14 mouse cellular contexts compared by ENCODE assay signal in genomic region chr13:35166831-35167541, GRCm38 (mm10).
DNase-seq lines count a peak whose midpoint lies in the region; TF ChIP-seq lines count a peak whose summit lies in the region.
"Had no signal": no experiment of that assay in that cellular context is flagged by ENCODE, and none has a peak within 500 bp of the region (broad histone marks: within the 10 kb centered on the region; RNA-seq: fewer than 3 reads in every experiment).

No protein-coding gene starts in this region.

- no peaks in the 10 kb centered on the region for H3K36me3 ChIP-seq in myocyte (ENCODE audit: control insufficient read depth, insufficient read depth)
- H3K36me3 ChIP-seq: embryonic facial prominence, embryonic 13.5 days; forebrain, embryonic 15.5 days; G1E; limb, embryonic 13.5 days; neural tube, embryonic 12.5 days had no signal

- H3K4me3 ChIP-seq in myocyte = no peak overlapping the region
- H3K4me3 ChIP-seq: embryonic facial prominence, embryonic 13.5 days; forebrain, embryonic 15.5 days; limb, embryonic 13.5 days; neural tube, embryonic 12.5 days had no signal

- H3K79me2 ChIP-seq in myocyte (ENCODE audit: control insufficient read depth, insufficient read depth) = no peaks in the 10 kb centered on the region

- H3K4me2 ChIP-seq in myocyte (ENCODE audit: low read depth) = peak overlapping the region; percentile 9
- H3K4me2 ChIP-seq: embryonic facial prominence, embryonic 13.5 days; forebrain, embryonic 15.5 days; limb, embryonic 13.5 days; neural tube, embryonic 12.5 days had no signal

- H3ac ChIP-seq in myocyte (ENCODE audit: control insufficient read depth, insufficient read length) = no peak overlapping the region

- H3K27me3 ChIP-seq in myocyte (ENCODE audit: control insufficient read depth, insufficient read depth, insufficient read length) = no peaks in the 10 kb centered on the region
- H3K27me3 ChIP-seq: embryonic facial prominence, embryonic 13.5 days; forebrain, embryonic 15.5 days; limb, embryonic 13.5 days; neural tube, embryonic 12.5 days had no signal

- peak; percentile 56 for DNase-seq in gastrocnemius, adult 18-20 months (ENCODE audit: low spot score)
- DNase-seq in gastrocnemius, postnatal 10 days = no peak
- peak; percentile 22 for DNase-seq in lung, postnatal 10 days
- DNase-seq in lung, postnatal 36 days = no peak
- peak; percentile 31 to 38 for DNase-seq in cerebellum, postnatal 36 days
- DNase-seq in kidney, postnatal 14 days = no peak
- no peak for DNase-seq in embryo, embryonic 10.5 days (ENCODE audit: low spot score)
- DNase-seq: right cerebral cortex, postnatal 14 days had no signal

- TF ChIP-seq POLR2A in myocyte (IDR thresholded peaks at IDR 0.05; ENCODE audit: insufficient read length, low read depth) = no peak

TF ChIP-seq in myocyte, 11 proteins besides CTCF, POLR2A, EP300 and RAD21:
- peak in 1 of 3 experiments; percentile 37 for TF ChIP-seq MYOG (IDR thresholded peaks at IDR 0.05; ENCODE audit: control insufficient read depth in 1 of 3, insufficient read depth in 1 of 3, insufficient read length in 2 of 3, low read depth in 2 of 3)
- no peak for TF ChIP-seq REST (IDR thresholded peaks at IDR 0.05; ENCODE audit: insufficient read depth, insufficient read length)
- TF ChIP-seq MAX (IDR thresholded peaks at IDR 0.05; ENCODE audit: low read depth) = no peak
- TF ChIP-seq TCF12 (IDR thresholded peaks at IDR 0.05; ENCODE audit: insufficient read depth, poor library complexity, severe bottlenecking) = no peak
- peak in 2 of 3 experiments; percentile 51 to 61 for TF ChIP-seq MYOD1 (IDR thresholded peaks at IDR 0.05; ENCODE audit: control insufficient read depth in 1 of 3, insufficient read length in 2 of 3, low read depth in 2 of 3)
- TF ChIP-seq E2F4 (IDR thresholded peaks at IDR 0.05; ENCODE audit: insufficient read depth) = no peak
- no peak for TF ChIP-seq POLR2AphosphoS2 (IDR thresholded peaks at IDR 0.05; ENCODE audit: insufficient read length, low read depth)
- TF ChIP-seq SRF (IDR thresholded peaks at IDR 0.05; ENCODE audit: control insufficient read depth, insufficient read length, low read depth) = no peak
- no peak for TF ChIP-seq USF1 (IDR thresholded peaks at IDR 0.05; ENCODE audit: low read depth)

Comparison
In these comparisons a context has a peak if more than half of its experiments do, and no peak if none do; other contexts are left out.
1. DNase-seq: peak in gastrocnemius, adult 18-20 months (single experiment), lung, postnatal 10 days (single experiment) and cerebellum, postnatal 36 days (2 of 2); none in gastrocnemius, postnatal 10 days (single experiment), lung, postnatal 36 days (single experiment), kidney, postnatal 14 days (single experiment) and embryo, embryonic 10.5 days (single experiment).